In genomic region chr9:66060308-66060647, GRCm38 (mm10) we compare ENCODE assay signal across 7 mouse cellular contexts. TPM values are rescaled to one million over a fixed set of nuclear protein-coding genes. Genes with fewer than 3 reads are reported as not detected.
DNase-seq lines count a peak whose midpoint lies in the region; ATAC-seq and TF ChIP-seq lines count a peak whose summit lies in the region.

No protein-coding gene starts in this region.

- no peaks in the 10 kb centered on the region for H3K27me3 ChIP-seq in lung, embryonic 14.5 days (ENCODE audit: insufficient read depth, low read length)
- no peaks in the 10 kb centered on the region for H3K27me3 ChIP-seq in limb, embryonic 13.5 days
- H3K27me3 ChIP-seq in small intestine, adult 2 months (ENCODE audit: control insufficient read depth, insufficient read depth, low read length): no peaks in the 10 kb centered on the region

- peaks cover 28% of the 10 kb centered on the region for H3K36me3 ChIP-seq in lung, embryonic 14.5 days (ENCODE audit: insufficient read depth)
- H3K36me3 ChIP-seq in limb, embryonic 13.5 days: peaks cover 28% of the 10 kb centered on the region
- peaks cover 24% of the 10 kb centered on the region for H3K36me3 ChIP-seq in small intestine, adult 2 months (ENCODE audit: control insufficient read depth, insufficient read depth, low read length)

- peak overlapping the region; percentile 86 for H3K4me2 ChIP-seq in lung, embryonic 14.5 days
- peak overlapping the region; percentile 88 for H3K4me2 ChIP-seq in limb, embryonic 13.5 days (replicated peaks)

- peak overlapping the region; percentile 77 for H3K27ac ChIP-seq in lung, embryonic 14.5 days (ENCODE audit: low read depth)
- peak overlapping the region; percentile 78 for H3K27ac ChIP-seq in limb, embryonic 13.5 days
- H3K27ac ChIP-seq in small intestine, adult 2 months (ENCODE audit: insufficient read depth, low read depth, low read length): peak overlapping the region; percentile 71

- 0% methylated on average over 20 of the region's 20 CpGs for WGBS in lung, embryonic 14.5 days
- WGBS in limb, embryonic 13.5 days: under 1% methylated on average over 20 of the region's 20 CpGs
- under 1% methylated on average over 19 of the region's 20 CpGs for WGBS in small intestine, adult 2 months

- TF ChIP-seq CTCF in lung, embryonic 14.5 days (IDR thresholded peaks at IDR 0.05; ENCODE audit: low read depth): no peak
- TF ChIP-seq CTCF in small intestine, adult 2 months (IDR thresholded peaks at IDR 0.05; ENCODE audit: extremely low read depth, insufficient read length, insufficient replicate concordance, low read depth, low read length): no peak

- DNase-seq in lung, embryonic 14.5 days: no peak
- DNase-seq in lung, postnatal 14 days: no peak
- DNase-seq in layer of hippocampus, postnatal 36 days: no peak
- no peak for DNase-seq in ovary, postnatal 10 days (ENCODE audit: low spot score)

- H3K9me3 ChIP-seq in lung, embryonic 14.5 days (ENCODE audit: low read depth, low read length): no peaks in the 10 kb centered on the region
- H3K9me3 ChIP-seq in limb, embryonic 13.5 days: no peaks in the 10 kb centered on the region

- peak overlapping the region; percentile 86 for H3K9ac ChIP-seq in lung, embryonic 14.5 days
- H3K9ac ChIP-seq in limb, embryonic 13.5 days: peak overlapping the region; percentile 91

- peak; percentile 68 for ATAC-seq in lung, embryonic 14.5 days (ENCODE audit: insufficient read depth)
- peak; percentile 41 for ATAC-seq in erythroblast, adult 5-6 weeks (replicated peaks; ENCODE audit: low FRiP score, poor library complexity, severe bottlenecking)
- peak; percentile 60 for ATAC-seq in limb, embryonic 13.5 days (ENCODE audit: low FRiP score, low read depth)

- no peak for TF ChIP-seq POLR2A in small intestine, adult 2 months (IDR thresholded peaks at IDR 0.05; ENCODE audit: low read depth, low read length)

- peak overlapping the region; percentile 80 for H3K4me3 ChIP-seq in lung, embryonic 14.5 days (ENCODE audit: low read depth, low read length)
- H3K4me3 ChIP-seq in limb, embryonic 13.5 days: peak overlapping the region; percentile 85
- H3K4me3 ChIP-seq in small intestine, adult 2 months (ENCODE audit: low read depth, low read length): peak overlapping the region; percentile 92

- peaks cover 7% of the 10 kb centered on the region for H3K4me1 ChIP-seq in lung, embryonic 14.5 days (ENCODE audit: insufficient read depth)
- peaks cover 21% of the 10 kb centered on the region for H3K4me1 ChIP-seq in limb, embryonic 13.5 days
- peaks cover 9% of the 10 kb centered on the region; the same call in 1 of the 2 replicates for H3K4me1 ChIP-seq in small intestine, adult 2 months (ENCODE audit: control insufficient read depth, insufficient read depth, insufficient read length, low read length)

RNA-seq across cellular contexts. Expression of gene Ppib, which starts 0.3 kb away (rescaled TPM):
- polyA plus RNA-seq in lung, embryonic 14.5 days (2014; fragmentation: Nextera tagmentation; extraction: Ambion mirVana): 654 and 655 TPM in 2 replicates
- total RNA-seq in erythroblast, adult 5-6 weeks (2015; ENCODE audit: low replicate concordance): 121 and 151 TPM in 2 replicates
- total RNA-seq in erythroblast, adult 5-6 weeks (2017; ENCODE audit: low replicate concordance): 155 and 185 TPM in 2 replicates
- polyA plus RNA-seq in limb, embryonic 13.5 days (2015; fragmentation: Nextera tagmentation; extraction: Ambion mirVana): 665 and 680 TPM in 2 replicates
- 117 and 144 TPM in 2 replicates for polyA plus RNA-seq in small intestine, adult 2 months (2012; rRNA removed)
- 100 to 1,000 TPM; 194 to 206 TPM for total RNA-seq in layer of hippocampus, postnatal 36 days (2021)

RNA-seq across cellular contexts. Expression of gene Snx22, which starts 9.2 kb away (rescaled TPM):
- polyA plus RNA-seq in lung, embryonic 14.5 days (2014; fragmentation: Nextera tagmentation; extraction: Ambion mirVana): 11.0 and 11.1 TPM in 2 replicates
- 35.7 and 39.1 TPM in 2 replicates for total RNA-seq in erythroblast, adult 5-6 weeks (2015; ENCODE audit: low replicate concordance)
- total RNA-seq in erythroblast, adult 5-6 weeks (2017; ENCODE audit: low replicate concordance): 58.5 and 59.1 TPM in 2 replicates
- polyA plus RNA-seq in limb, embryonic 13.5 days (2015; fragmentation: Nextera tagmentation; extraction: Ambion mirVana): 5.0 and 5.3 TPM in 2 replicates
- 0.61 and 0.91 TPM in 2 replicates for polyA plus RNA-seq in small intestine, adult 2 months (2012; rRNA removed)
- 1 to 10 TPM; 5.5 to 6.0 TPM for total RNA-seq in layer of hippocampus, postnatal 36 days (2021)
